Mouse (Mus musculus): ENCODE measurements around the gene Gm28539. TPM values are rescaled to one million over a fixed set of nuclear protein-coding genes. Genes with fewer than 3 reads are reported as not detected.
A peak's percentile ranks its signal among the peaks of the same experiment; 100 is the strongest.
"Not testable (repeated sequence)": the region's sequence is repeated elsewhere in the genome, so short reads cannot be mapped to it uniquely, and the experiment has no call there.

Gm28539 gene
- total RNA-seq, 1 experiment from 2014 or later, result not detected

- ATAC-seq (replicated peaks in 1 of 2; ENCODE audit: insufficient read depth in 1 of 2, low FRiP score in 2 of 2, low TSS enrichment in 1 of 2, low read depth in 1 of 2, poor library complexity in 2 of 2, severe bottlenecking in 2 of 2), result no peak
Measured at GRCm38 (mm10) chr16:18916064-18916463, 79.7 kb downstream of the Gm28539 start.

GRCm38 (mm10) chr16:18921771-18922170 lies 85.4 kb downstream of the Gm28539 start:
- no peak for ATAC-seq (replicated peaks in 1 of 2; ENCODE audit: insufficient read depth in 1 of 2, low FRiP score in 2 of 2, low TSS enrichment in 1 of 2, low read depth in 1 of 2, poor library complexity in 2 of 2, severe bottlenecking in 2 of 2)

GRCm38 (mm10) chr16:18927963-18928362 lies 91.6 kb downstream of the Gm28539 start:
- no peak for ATAC-seq (replicated peaks in 1 of 2; ENCODE audit: insufficient read depth in 1 of 2, low FRiP score in 2 of 2, low TSS enrichment in 1 of 2, low read depth in 1 of 2, poor library complexity in 2 of 2, severe bottlenecking in 2 of 2)

GRCm38 (mm10) chr16:18938321-18939082 lies 102.1 kb downstream of the Gm28539 start:
- ATAC-seq (replicated peaks in 1 of 2; ENCODE audit: insufficient read depth in 1 of 2, low FRiP score in 2 of 2, low TSS enrichment in 1 of 2, low read depth in 1 of 2, poor library complexity in 2 of 2, severe bottlenecking in 2 of 2), result no peak

GRCm38 (mm10) chr16:18943906-18944305 lies 107.5 kb downstream of the Gm28539 start:
- no peak for ATAC-seq (replicated peaks in 1 of 2; ENCODE audit: insufficient read depth in 1 of 2, low FRiP score in 2 of 2, low TSS enrichment in 1 of 2, low read depth in 1 of 2, poor library complexity in 2 of 2, severe bottlenecking in 2 of 2)

- ATAC-seq (replicated peaks in 1 of 2; ENCODE audit: insufficient read depth in 1 of 2, low FRiP score in 2 of 2, low TSS enrichment in 1 of 2, low read depth in 1 of 2, poor library complexity in 2 of 2, severe bottlenecking in 2 of 2), result no peak
Measured at GRCm38 (mm10) chr16:18948941-18949340, 112.6 kb downstream of the Gm28539 start.

- ATAC-seq (replicated peaks in 1 of 2; ENCODE audit: insufficient read depth in 1 of 2, low FRiP score in 2 of 2, low TSS enrichment in 1 of 2, low read depth in 1 of 2, poor library complexity in 2 of 2, severe bottlenecking in 2 of 2), result no peak
Measured at GRCm38 (mm10) chr16:18950351-18950750, 114.0 kb downstream of the Gm28539 start.

- no peak for ATAC-seq (replicated peaks in 1 of 2; ENCODE audit: insufficient read depth in 1 of 2, low FRiP score in 2 of 2, low TSS enrichment in 1 of 2, low read depth in 1 of 2, poor library complexity in 2 of 2, severe bottlenecking in 2 of 2)
Measured at GRCm38 (mm10) chr16:18952813-18953212, 116.4 kb downstream of the Gm28539 start.

GRCm38 (mm10) chr16:18955070-18955469 lies 118.7 kb downstream of the Gm28539 start:
- ATAC-seq (replicated peaks in 1 of 2; ENCODE audit: insufficient read depth in 1 of 2, low FRiP score in 2 of 2, low TSS enrichment in 1 of 2, low read depth in 1 of 2, poor library complexity in 2 of 2, severe bottlenecking in 2 of 2), result no peak

GRCm38 (mm10) chr16:18963486-18963885 lies 127.1 kb downstream of the Gm28539 start:
- ATAC-seq (replicated peaks in 1 of 2; ENCODE audit: insufficient read depth in 1 of 2, low FRiP score in 2 of 2, low TSS enrichment in 1 of 2, low read depth in 1 of 2, poor library complexity in 2 of 2, severe bottlenecking in 2 of 2), result no peak

- no peak; a peak in 1 of 4 replicates for ATAC-seq (replicated peaks in 1 of 2; ENCODE audit: insufficient read depth in 1 of 2, low FRiP score in 2 of 2, low TSS enrichment in 1 of 2, low read depth in 1 of 2, poor library complexity in 2 of 2, severe bottlenecking in 2 of 2)
Measured at GRCm38 (mm10) chr16:18969420-18970128, 133.2 kb downstream of the Gm28539 start.

GRCm38 (mm10) chr16:18970837-18971236 lies 134.5 kb downstream of the Gm28539 start:
- ATAC-seq (replicated peaks in 1 of 2; ENCODE audit: insufficient read depth in 1 of 2, low FRiP score in 2 of 2, low TSS enrichment in 1 of 2, low read depth in 1 of 2, poor library complexity in 2 of 2, severe bottlenecking in 2 of 2), result no peak

GRCm38 (mm10) chr16:18975665-18976064 lies 139.3 kb downstream of the Gm28539 start:
- ATAC-seq (replicated peaks in 1 of 2; ENCODE audit: insufficient read depth in 1 of 2, low FRiP score in 2 of 2, low TSS enrichment in 1 of 2, low read depth in 1 of 2, poor library complexity in 2 of 2, severe bottlenecking in 2 of 2), result not testable (repeated sequence)

GRCm38 (mm10) chr16:18976315-18976714 lies 139.9 kb downstream of the Gm28539 start:
- no peak for ATAC-seq (replicated peaks in 1 of 2; ENCODE audit: insufficient read depth in 1 of 2, low FRiP score in 2 of 2, low TSS enrichment in 1 of 2, low read depth in 1 of 2, poor library complexity in 2 of 2, severe bottlenecking in 2 of 2)

GRCm38 (mm10) chr16:18986381-18986780 lies 150.0 kb downstream of the Gm28539 start:
- no peak for ATAC-seq (replicated peaks in 1 of 2; ENCODE audit: insufficient read depth in 1 of 2, low FRiP score in 2 of 2, low TSS enrichment in 1 of 2, low read depth in 1 of 2, poor library complexity in 2 of 2, severe bottlenecking in 2 of 2)

GRCm38 (mm10) chr16:18986860-18987259 lies 150.5 kb downstream of the Gm28539 start:
- no peak for ATAC-seq (replicated peaks in 1 of 2; ENCODE audit: insufficient read depth in 1 of 2, low FRiP score in 2 of 2, low TSS enrichment in 1 of 2, low read depth in 1 of 2, poor library complexity in 2 of 2, severe bottlenecking in 2 of 2)

- peak in 1 of 2 experiments; percentile 65; a peak in 3 of 4 replicates for ATAC-seq (replicated peaks in 1 of 2; ENCODE audit: insufficient read depth in 1 of 2, low FRiP score in 2 of 2, low TSS enrichment in 1 of 2, low read depth in 1 of 2, poor library complexity in 2 of 2, severe bottlenecking in 2 of 2)
Measured at GRCm38 (mm10) chr16:19002610-19003389, 166.4 kb downstream of the Gm28539 start.

GRCm38 (mm10) chr16:19003757-19004156 lies 167.4 kb downstream of the Gm28539 start:
- ATAC-seq (replicated peaks in 1 of 2; ENCODE audit: insufficient read depth in 1 of 2, low FRiP score in 2 of 2, low TSS enrichment in 1 of 2, low read depth in 1 of 2, poor library complexity in 2 of 2, severe bottlenecking in 2 of 2), result no peak

Measured in hematopoietic stem cell, adult 5-6 weeks (primary cell).